Mouse (Mus musculus) CD8-positive naive resting alpha-beta T cell, adult 2 months (primary cell): ENCODE measurements around the gene C1qtnf12.

ENCODE experiments used
- DNase-seq, 2 experiments: peaks; one replicate each; pipeline ENCODE4 v3.0.0; 2022; ENCODE audit warnings: low read depth in 2 of 2, low spot score in 2 of 2

C1qtnf12 gene

DNA sequence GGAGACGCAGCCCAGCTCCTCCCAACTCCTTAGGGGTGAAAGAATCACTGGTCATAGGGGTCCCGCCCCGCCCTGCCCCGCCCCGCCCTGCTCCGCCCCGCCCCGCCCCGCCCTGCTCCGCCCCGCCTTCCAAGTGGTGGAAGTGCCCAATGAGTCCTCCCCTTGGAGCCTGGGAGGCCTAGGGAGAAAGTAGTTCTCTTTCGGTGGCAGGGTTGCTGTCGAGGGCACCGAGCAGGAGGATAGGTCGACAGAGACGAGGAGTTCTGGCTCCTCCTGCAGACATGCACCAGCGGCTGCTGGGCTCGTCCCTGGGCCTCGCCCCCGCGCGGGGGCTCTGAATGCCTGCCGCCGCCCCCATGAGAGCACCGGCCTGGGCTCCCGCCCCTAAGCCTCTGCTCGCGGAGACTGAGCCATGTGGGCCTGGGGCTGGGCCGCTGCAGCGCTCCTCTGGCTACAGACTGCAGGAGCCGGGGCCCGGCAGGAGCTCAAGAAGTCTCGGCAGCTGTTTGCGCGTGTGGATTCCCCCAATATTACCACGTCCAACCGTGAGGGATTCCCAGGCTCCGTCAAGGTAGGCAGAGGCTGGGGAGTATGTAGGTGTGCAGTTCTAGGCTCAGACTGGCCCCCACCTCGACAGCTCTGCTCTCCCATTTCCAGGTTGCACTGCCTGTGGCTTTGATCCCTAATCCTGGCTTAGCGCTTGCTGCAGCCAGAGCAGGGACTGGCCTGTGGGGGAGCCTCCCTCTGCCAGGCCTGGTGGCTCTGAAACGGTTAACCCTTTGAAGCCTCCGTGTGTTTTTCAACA lies at the start of gene C1qtnf12:
TSS of gene C1qtnf12 (plus strand) at position 152 of the 805 bp plus-strand sequence.
- DNase-seq: no peak

- no peak for DNase-seq
Measured at GRCm38 (mm10) chr4:155932031-155932430, 30.1 kb upstream of the C1qtnf12 start.

GRCm38 (mm10) chr4:155943049-155943452 lies 19.1 kb upstream of the C1qtnf12 start:
- DNase-seq: no peak

DNA sequence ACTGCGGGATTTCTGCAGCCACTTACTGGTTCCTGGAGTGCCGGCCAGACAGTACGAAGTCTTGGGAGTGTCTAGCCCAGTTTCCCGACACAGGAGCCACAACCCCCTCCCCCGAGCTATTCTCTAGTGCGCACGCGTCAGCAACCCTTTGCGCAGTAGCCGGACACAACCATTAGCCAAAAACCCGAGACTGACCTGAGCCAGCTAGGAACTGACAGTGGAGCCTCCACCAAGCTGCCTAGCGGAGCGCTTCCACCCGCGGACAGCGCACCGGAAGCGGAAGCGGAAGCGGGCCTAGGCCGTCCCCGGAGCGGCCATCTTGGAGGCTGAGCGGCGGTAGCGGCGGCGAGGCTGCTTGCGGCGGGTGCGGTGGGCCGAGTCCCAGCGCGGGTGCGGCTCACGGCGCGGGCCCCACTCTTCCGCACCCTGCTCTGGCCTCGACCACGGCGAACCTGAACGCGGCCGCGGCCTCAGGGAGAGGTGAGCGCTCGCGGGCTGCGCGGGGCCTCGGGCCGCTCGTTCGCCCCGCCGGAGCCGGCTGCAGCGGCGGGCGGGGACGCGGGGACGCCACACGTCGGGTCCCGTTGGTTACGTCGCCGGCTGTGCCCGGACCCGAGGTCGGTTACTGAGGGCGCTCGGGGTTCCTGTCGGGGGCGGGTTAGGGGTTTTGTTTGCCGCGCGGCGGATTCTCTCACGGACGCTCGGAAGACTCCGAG lies 18.4 kb upstream of the C1qtnf12 start, which contains the start of gene Ube2j2:
TSS of gene Ube2j2 (plus strand) at position 298 of the 716 bp plus-strand sequence.
- DNase-seq: peak; percentile 91

GRCm38 (mm10) chr4:155944271-155944670 lies 17.8 kb upstream of the C1qtnf12 start:
- DNase-seq: peak in 1 of 2 experiments; percentile 17

- no peak for DNase-seq
Measured at GRCm38 (mm10) chr4:155947094-155947493, 15.0 kb upstream of the C1qtnf12 start.

- DNase-seq: no peak
Measured at GRCm38 (mm10) chr4:155955491-155955890, 6.6 kb upstream of the C1qtnf12 start.

- peak; percentile 64 to 74 for DNase-seq
Measured at GRCm38 (mm10) chr4:155959275-155959674, 2.8 kb upstream of the C1qtnf12 start.

- DNase-seq: no peak
Measured at GRCm38 (mm10) chr4:155963106-155963505, 988 bp downstream of the C1qtnf12 start.

- DNase-seq: no peak
Measured at GRCm38 (mm10) chr4:155964396-155964795, 2.3 kb downstream of the C1qtnf12 start.

GRCm38 (mm10) chr4:155969043-155969653 lies 7.0 kb downstream of the C1qtnf12 start:
- no peak for DNase-seq

DNA sequence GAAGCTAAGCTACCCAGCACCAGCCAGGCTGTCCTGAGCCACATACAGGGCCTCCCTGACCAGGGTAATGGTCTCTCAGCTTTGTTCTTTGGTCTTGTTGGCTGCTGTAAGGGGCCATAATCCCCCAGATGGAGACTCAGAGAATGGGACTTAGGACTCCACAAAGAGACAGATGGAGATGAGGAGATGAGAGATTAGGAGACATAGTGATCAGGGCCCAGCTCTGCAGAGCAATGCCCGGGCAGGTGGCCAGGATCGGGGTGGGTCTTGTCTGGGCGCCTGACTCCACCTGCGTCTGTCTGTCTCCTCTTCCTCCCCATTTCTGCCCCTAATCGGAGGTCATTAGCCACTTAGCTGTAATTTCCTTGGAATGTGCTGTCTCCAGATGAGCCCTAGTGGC lies 8.2 kb downstream of the C1qtnf12 start:
- DNase-seq: no peak

DNA sequence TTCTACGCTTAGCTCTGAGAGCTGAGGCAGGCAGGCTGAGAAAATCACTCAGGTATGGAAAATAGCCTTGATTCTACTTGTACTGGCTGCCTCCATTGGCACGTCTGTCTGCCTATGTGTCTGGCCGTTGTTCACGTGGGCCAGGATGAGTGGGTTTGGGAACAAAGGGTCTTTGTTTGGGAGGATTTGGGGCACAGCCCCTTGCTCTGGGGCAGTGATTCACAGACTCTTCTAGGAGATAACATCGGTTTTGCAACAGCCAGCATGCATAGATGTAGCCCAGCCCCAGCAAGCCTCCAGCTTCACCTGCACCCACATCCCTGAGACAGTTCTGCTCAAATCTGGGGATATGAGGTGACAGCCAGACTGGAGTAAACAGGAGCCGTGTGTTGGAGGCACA lies 10.5 kb downstream of the C1qtnf12 start:
- DNase-seq: no peak

DNA sequence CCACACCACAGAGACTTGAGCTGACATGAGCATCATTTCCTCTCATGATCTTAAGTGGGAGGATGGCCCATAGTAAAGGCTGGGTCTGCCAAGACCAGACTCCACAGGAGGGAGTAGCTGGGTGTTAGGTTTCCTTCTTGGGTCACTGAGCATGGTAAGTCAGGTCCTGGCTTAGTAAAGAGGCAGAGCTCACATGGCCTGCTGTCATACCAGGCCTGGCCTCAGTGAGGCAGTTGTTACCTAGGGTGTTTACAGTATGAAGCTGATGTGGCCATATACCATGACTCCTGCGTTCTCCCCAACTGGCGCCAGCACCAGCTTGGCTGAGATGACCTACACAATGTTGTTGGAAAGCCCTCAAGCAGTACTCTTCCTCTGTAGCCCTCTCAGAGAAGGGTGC lies 11.1 kb downstream of the C1qtnf12 start:
- no peak for DNase-seq

DNA sequence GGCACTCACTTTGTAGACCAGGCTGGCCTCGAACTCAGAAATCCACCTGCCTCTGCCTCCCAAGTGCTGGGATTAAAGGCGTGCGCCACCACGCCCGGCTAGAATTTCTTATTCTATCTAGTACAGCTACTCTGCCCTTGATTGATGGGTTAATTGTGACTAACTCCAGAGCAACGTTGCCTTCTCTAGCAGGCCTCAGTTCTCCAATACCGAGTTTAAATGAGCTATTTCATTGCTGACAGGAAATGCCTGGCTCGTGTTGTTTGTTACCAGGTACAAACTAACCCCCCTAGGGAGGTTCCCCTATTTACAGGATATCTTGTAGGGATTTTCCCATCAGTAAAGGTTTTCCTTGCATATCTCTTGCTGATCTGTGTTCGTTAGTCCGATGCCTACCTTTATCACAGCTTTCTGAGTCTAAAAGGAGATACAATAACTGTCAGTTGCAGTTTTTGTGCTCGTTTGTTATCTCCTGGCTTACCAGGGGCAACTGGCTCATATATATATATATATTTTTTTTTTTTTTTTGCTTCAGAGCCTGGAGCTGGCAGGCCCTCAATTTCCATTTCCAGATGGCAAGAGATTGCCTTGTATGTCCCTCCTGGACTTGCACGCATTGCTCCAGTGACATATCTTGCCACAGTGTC lies 19.4 kb downstream of the C1qtnf12 start:
- no peak for DNase-seq

GRCm38 (mm10) chr4:155983788-155984187 lies 21.7 kb downstream of the C1qtnf12 start:
- DNase-seq: no peak

DNA sequence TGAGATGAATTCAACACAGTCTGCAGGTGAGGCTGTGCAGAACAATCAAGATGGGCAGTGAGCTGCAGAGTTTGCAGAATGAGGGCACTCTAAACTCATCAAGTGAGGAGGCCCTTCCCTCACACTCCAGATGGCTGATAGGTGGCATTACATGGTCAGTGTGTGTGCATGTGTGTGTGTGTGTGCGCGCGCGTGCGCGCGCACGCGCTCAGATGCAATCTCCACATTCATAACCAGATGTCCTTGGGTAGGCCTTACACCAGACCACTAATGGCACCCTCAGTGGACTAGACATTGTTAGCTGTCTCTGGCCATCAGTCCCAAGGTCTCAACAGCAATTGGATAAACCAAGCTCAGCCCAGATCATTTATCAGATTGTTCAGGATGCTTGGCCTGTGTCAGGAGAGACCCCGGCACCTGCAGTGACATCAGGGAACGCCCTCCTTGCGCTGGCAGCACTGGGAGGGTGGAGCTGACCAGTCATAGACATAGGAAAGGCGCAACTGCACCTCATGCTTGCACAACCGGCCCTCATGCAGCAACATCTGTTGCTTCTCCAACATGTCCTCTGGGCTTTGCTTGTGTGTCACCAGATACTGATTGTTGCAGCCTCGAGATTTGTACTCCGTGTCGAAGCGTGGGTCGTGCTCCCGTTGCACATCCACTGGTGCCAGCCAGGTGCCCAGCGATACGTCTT lies 29.2 kb downstream of the C1qtnf12 start:
- DNase-seq: no peak

DNA sequence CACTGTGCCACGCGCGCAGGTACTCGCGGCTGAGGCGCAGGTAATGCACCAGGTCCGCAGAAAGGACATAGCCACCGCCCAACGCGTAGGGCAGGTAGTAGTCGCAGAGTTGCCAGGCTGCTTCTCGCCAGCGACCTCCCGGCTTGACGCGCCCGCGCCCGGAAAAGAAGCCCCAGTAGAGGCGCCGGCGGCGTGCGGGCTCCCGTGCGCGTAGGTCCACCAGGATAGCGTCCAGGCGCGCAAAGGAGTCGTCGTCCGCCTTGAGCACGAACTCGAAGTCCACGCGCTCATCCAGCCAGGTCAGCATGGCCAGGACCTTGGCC lies 29.8 kb downstream of the C1qtnf12 start:
- DNase-seq: no peak

GRCm38 (mm10) chr4:155992241-155992905 lies 30.3 kb downstream of the C1qtnf12 start, which contains the start of the genes B3galt6 and Sdf4:
Gene B3galt6, minus strand, starts transcription at chr4:155992649.
Gene Sdf4, plus strand, starts transcription at chr4:155992872.
- peak; percentile 81 to 84 for DNase-seq

DNA sequence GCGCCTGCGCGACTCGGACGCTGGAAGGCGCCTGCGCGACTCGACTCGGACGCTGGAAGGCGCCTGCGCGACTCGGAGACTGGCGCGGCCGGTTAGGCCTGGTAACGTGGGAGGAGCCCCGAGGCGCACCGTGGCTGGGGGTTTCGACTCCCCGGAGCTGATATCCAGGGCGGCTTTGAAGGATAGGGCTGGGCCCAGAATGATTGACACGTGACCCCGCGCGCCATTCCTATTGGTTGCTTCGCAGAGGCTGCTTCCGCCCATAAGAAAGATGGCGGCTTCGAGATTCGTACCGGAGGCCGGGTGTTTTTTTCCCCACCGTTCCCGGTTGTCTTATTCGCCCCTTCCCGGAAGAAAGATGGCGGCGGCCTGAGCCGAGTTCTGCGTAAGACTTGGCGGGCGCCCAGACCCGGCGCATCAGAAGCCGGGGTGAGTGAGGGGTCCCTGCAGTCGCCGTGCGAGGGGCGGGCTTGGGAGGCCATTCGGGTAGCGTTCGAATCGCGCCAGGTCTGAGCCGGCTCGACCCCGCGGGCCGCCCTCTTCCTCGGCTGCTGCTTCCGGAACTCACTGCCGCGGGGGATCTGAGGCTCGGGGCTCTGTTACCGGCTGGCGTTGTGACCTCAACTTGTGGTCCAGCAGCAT lies 30.9 kb downstream of the C1qtnf12 start:
- peak; percentile 95 to 97 for DNase-seq
